Mouse (Mus musculus) stomach, embryonic 14.5 days (tissue): ENCODE measurements at regions not wholly inside any gene's neighbourhood (a gene's known extent, or its start where the extent isn't known, plus 50 kb on each side); places are given as distances from the start of the nearest gene placed in this dataset.

Experiments used
- ATAC-seq: fragments of 200-750 bp; cut with Nextera tagmentation; 2 replicates; pipeline ENCODE4 v1.8.0; 2017; ENCODE audit warnings: low read depth, moderate TSS enrichment; ENCODE audit not compliant: insufficient number of reproducible peaks, insufficient read depth, low FRiP score
- H3K27ac ChIP-seq: fragments of 300-500 bp; sonication (generic); 2 replicates; pipeline ENCODE4 v1.5.1; 2014; ENCODE audit warnings: mild to moderate bottlenecking, low read length, moderate library complexity, mixed read lengths
- H3K27me3 ChIP-seq: fragments of 300-500 bp; sonication (generic); 2 replicates; pipeline ENCODE4 v1.6.1; 2014; ENCODE audit warnings: low read length, control low read depth, mixed read lengths; ENCODE audit not compliant: control insufficient read depth, insufficient read depth
- H3K36me3 ChIP-seq: fragments of 300-500 bp; sonication (generic); 2 replicates; pipeline ENCODE4 v1.6.1; 2014; ENCODE audit warnings: mild to moderate bottlenecking, control low read depth, low read length, moderate library complexity, mixed read lengths; ENCODE audit not compliant: control insufficient read depth, insufficient read depth
- H3K4me1 ChIP-seq: fragments of 300-500 bp; sonication (generic); 2 replicates; pipeline ENCODE4 v1.6.1; 2014; ENCODE audit warnings: low read length, control low read depth, mixed read lengths; ENCODE audit not compliant: control insufficient read depth, insufficient read depth
- H3K4me2 ChIP-seq: fragments of 300-500 bp; sonication (generic); replicated peaks from 2 replicates; pipeline ENCODE4 v1.6.1; 2014; ENCODE audit warnings: low read depth, low read length, control low read depth
- H3K4me3 ChIP-seq: fragments of 300-500 bp; sonication (generic); 2 replicates; pipeline ENCODE4 v1.5.1; 2014; ENCODE audit warnings: low read depth, low read length, control low read depth
- H3K9ac ChIP-seq: fragments of 300-500 bp; sonication (generic); replicated peaks from 2 replicates; pipeline ENCODE4 v1.6.1; 2014; ENCODE audit warnings: low read depth, mild to moderate bottlenecking, control low read depth, low read length, moderate library complexity, mixed read lengths
- H3K9me3 ChIP-seq: fragments of 300-500 bp; sonication (generic); 2 replicates; pipeline ENCODE4 v1.6.1; 2016; ENCODE audit warnings: low read depth, low read length, control low read depth; ENCODE audit not compliant: control insufficient read depth
- WGBS: fragments of 180-500 bp; shearing (Covaris S2); extraction: QIAGEN DNeasy Blood & Tissue Kit; methylation state at CpG from one replicate; pipeline ENCODE4 v1.1.7; 2014; 5-methylcytosine and 5-hydroxymethylcytosine counted together

- no peaks in the 10 kb centered on the region for H3K9me3 ChIP-seq
- H3K4me1 ChIP-seq, result 0 out of 2 replicates have a peak, but pooled peaks cover 4% of the 10 kb centered on the region
- H3K4me3 ChIP-seq, result no peak overlapping the region
- H3K9ac ChIP-seq, result no peak overlapping the region
- peak; percentile 71; the same call in 1 of the 2 replicates for ATAC-seq
- H3K4me2 ChIP-seq, result peak overlapping the region; percentile 34
- H3K27ac ChIP-seq, result peak overlapping the region; percentile 1; the same call in 1 of the 2 replicates
- no peaks in the 10 kb centered on the region for H3K27me3 ChIP-seq
- WGBS, result 3% methylated on average over 6 of the region's 6 CpGs
- no peaks in the 10 kb centered on the region for H3K36me3 ChIP-seq
These were observed 73.5 kb upstream of the Ddit4l start for GRCm38 (mm10) chr3:137547938-137548337.

- Histone ChIP-seq H3K4me2 (no peak overlapping the region), H3K27ac (no peak overlapping the region), H3K36me3 (no peaks in the 10 kb centered on the region), H3K27me3 (no peaks in the 10 kb centered on the region), H3K4me3 (no peak overlapping the region), H3K4me1 (0 out of 2 replicates have a peak, but pooled peaks cover 4% of the 10 kb centered on the region), H3K9me3 (no peaks in the 10 kb centered on the region), H3K9ac (no peak overlapping the region)
- 95% methylated on average over 4 of the region's 4 CpGs for WGBS
- ATAC-seq, result no peak
These were observed 70.7 kb upstream of the Ddit4l start for GRCm38 (mm10) chr3:137550708-137551107.

- Histone ChIP-seq H3K4me2 (no peak overlapping the region), H3K9me3 (no peaks in the 10 kb centered on the region), H3K36me3 (no peaks in the 10 kb centered on the region), H3K9ac (no peak overlapping the region), H3K27me3 (no peaks in the 10 kb centered on the region), H3K4me1 (no peaks in the 10 kb centered on the region), H3K4me3 (no peak overlapping the region), H3K27ac (no peak overlapping the region)
- no peak for ATAC-seq
- 62% methylated on average over 12 of the region's 12 CpGs for WGBS
These were observed 68.7 kb upstream of the Ddit4l start for GRCm38 (mm10) chr3:137552472-137553336.

GRCm38 (mm10) chr3:137560851-137561449, 60.5 kb upstream of the Ddit4l start:
- WGBS, result 62% methylated on average over 6 of the region's 6 CpGs

GRCm38 (mm10) chr3:137561986-137562385, 59.4 kb upstream of the Ddit4l start:
- H3K36me3 ChIP-seq, result no peaks in the 10 kb centered on the region
- H3K27ac ChIP-seq, result no peak overlapping the region
- no peaks in the 10 kb centered on the region for H3K27me3 ChIP-seq
- no peaks in the 10 kb centered on the region for H3K4me1 ChIP-seq
- no peak overlapping the region for H3K4me2 ChIP-seq
- no peaks in the 10 kb centered on the region for H3K9me3 ChIP-seq
- no peak overlapping the region for H3K9ac ChIP-seq
- no peak for ATAC-seq
- WGBS, result 83% methylated on average over 2 of the region's 2 CpGs
- H3K4me3 ChIP-seq, result no peak overlapping the region

More at GRCm38 (mm10) chr3:137560851-137561449, 60.5 kb upstream of the Ddit4l start:
- Histone ChIP-seq H3K27me3 (no peaks in the 10 kb centered on the region), H3K9ac (no peak overlapping the region), H3K27ac (no peak overlapping the region), H3K36me3 (no peaks in the 10 kb centered on the region), H3K4me2 (no peak overlapping the region), H3K4me1 (no peaks in the 10 kb centered on the region), H3K9me3 (no peaks in the 10 kb centered on the region), H3K4me3 (no peak overlapping the region)
- ATAC-seq, result no peak

- no peak for ATAC-seq
- WGBS, result 82% methylated on average over 6 of the region's 6 CpGs
- Histone ChIP-seq H3K9ac (no peak overlapping the region), H3K4me2 (no peak overlapping the region), H3K27ac (no peak overlapping the region), H3K4me1 (no peaks in the 10 kb centered on the region), H3K9me3 (no peaks in the 10 kb centered on the region), H3K27me3 (no peaks in the 10 kb centered on the region), H3K36me3 (no peaks in the 10 kb centered on the region), H3K4me3 (no peak overlapping the region)
These were observed 57.8 kb upstream of the Ddit4l start for GRCm38 (mm10) chr3:137563541-137564080.

- Histone ChIP-seq H3K27me3 (no peaks in the 10 kb centered on the region), H3K4me2 (no peak overlapping the region), H3K36me3 (no peaks in the 10 kb centered on the region), H3K9ac (no peak overlapping the region), H3K27ac (no peak overlapping the region), H3K4me3 (no peak overlapping the region), H3K4me1 (no peaks in the 10 kb centered on the region), H3K9me3 (no peaks in the 10 kb centered on the region)
- ATAC-seq, result no peak
- WGBS, result 51% methylated on average over 5 of the region's 5 CpGs
These were observed 57.1 kb upstream of the Ddit4l start for GRCm38 (mm10) chr3:137564282-137564681.

GRCm38 (mm10) chr3:137568580-137569313, 52.7 kb upstream of the Ddit4l start:
- H3K27me3 ChIP-seq, result no peaks in the 10 kb centered on the region
- no peak overlapping the region for H3K27ac ChIP-seq
- H3K36me3 ChIP-seq, result no peaks in the 10 kb centered on the region
- ATAC-seq, result no peak
- no peak overlapping the region for H3K4me3 ChIP-seq
- H3K4me2 ChIP-seq, result no peak overlapping the region
- H3K9ac ChIP-seq, result no peak overlapping the region
- H3K9me3 ChIP-seq, result no peaks in the 10 kb centered on the region
- no peaks in the 10 kb centered on the region for H3K4me1 ChIP-seq
- 83% methylated on average over 2 of the region's 2 CpGs for WGBS
